Mouse (Mus musculus): ENCODE data around the gene Wdr49.

- TF ChIP-seq CTCF (conservative IDR thresholded peaks at IDR 0.05 in 1 of 2, IDR thresholded peaks at IDR 0.05 in 1 of 2; ENCODE audit: low read depth in 2 of 2, low read length in 2 of 2) (no peak), POLR2AphosphoS2 (IDR thresholded peaks at IDR 0.05; ENCODE audit: low read depth, low read length) (no peak), KAT2A (IDR thresholded peaks at IDR 0.05; ENCODE audit: insufficient replicate concordance, low read length) (no peak), GABPA (IDR thresholded peaks at IDR 0.05; ENCODE audit: insufficient replicate concordance, low read depth, low read length) (no peak), UBTF (IDR thresholded peaks at IDR 0.05; ENCODE audit: low read depth, low read length) (no peak), USF1 (IDR thresholded peaks at IDR 0.05; ENCODE audit: low read depth, low read length) (no peak)
These were observed 49.1 kb upstream of the Wdr49 start for GRCm38 (mm10) chr3:75531074-75531473.
